Comparison of ENCODE assay signal across 8 mouse cellular contexts in genomic region chrX:166773408-166773854, GRCm38 (mm10).
A peak's percentile ranks its signal among the peaks of the same experiment; 100 is the strongest.
DNase-seq lines count a peak whose midpoint lies in the region; ATAC-seq and TF ChIP-seq lines count a peak whose summit lies in the region.
"Had no signal": no experiment of that assay in that cellular context is flagged by ENCODE, and none has a peak within 500 bp of the region (broad histone marks: within the 10 kb centered on the region; RNA-seq: fewer than 3 reads in every experiment).

No protein-coding gene starts in this region.

- no peaks in the 10 kb centered on the region for H3K36me3 ChIP-seq in lung, embryonic 15.5 days
- no peaks in the 10 kb centered on the region for H3K36me3 ChIP-seq in limb, embryonic 10.5 days
- H3K36me3 ChIP-seq: neural tube, embryonic 13.5 days had no signal

- DNase-seq in lung, adult 2 months: no peak
- peak; percentile 38 for DNase-seq in embryo, embryonic 11.5 days (ENCODE audit: low read depth, low spot score)
- DNase-seq in limb, embryonic 10.5 days (ENCODE audit: low spot score): peak; percentile 41
- DNase-seq in retina, embryonic 14.5 days (ENCODE audit: low spot score): peak; percentile 58
- DNase-seq in right cerebral cortex, adult 2 months (ENCODE audit: low spot score in 2 of 2): no peak
- DNase-seq in left cerebral cortex, adult 9 months (ENCODE audit: low spot score in 2 of 2): no peak

- H3K9ac ChIP-seq in lung, embryonic 15.5 days: no peak overlapping the region
- H3K9ac ChIP-seq: neural tube, embryonic 13.5 days had no signal

- no peak for TF ChIP-seq POLR2A in lung, adult 2 months (IDR thresholded peaks at IDR 0.05; ENCODE audit: borderline replicate concordance, extremely low read depth, low read depth, low read length)

- no peak for TF ChIP-seq CTCF in lung, adult 2 months (IDR thresholded peaks at IDR 0.05; ENCODE audit: insufficient read depth, low read length)

- no peaks in the 10 kb centered on the region for H3K9me3 ChIP-seq in lung, embryonic 15.5 days
- no peaks in the 10 kb centered on the region for H3K9me3 ChIP-seq in limb, embryonic 10.5 days (replicated peaks)
- H3K9me3 ChIP-seq: neural tube, embryonic 13.5 days had no signal

- peak; percentile 46; the same call in 1 of the 2 replicates for ATAC-seq in lung, embryonic 15.5 days (ENCODE audit: borderline replicate concordance, extremely low read depth, low FRiP score, low TSS enrichment)

- H3K4me3 ChIP-seq in lung, embryonic 15.5 days: no peak overlapping the region
- H3K4me3 ChIP-seq in lung, adult 2 months (replicated peaks; ENCODE audit: extremely low read depth, low read depth, low read length): no peak overlapping the region
- no peak overlapping the region for H3K4me3 ChIP-seq in limb, embryonic 10.5 days
- H3K4me3 ChIP-seq: neural tube, embryonic 13.5 days had no signal

- H3K27me3 ChIP-seq in lung, embryonic 15.5 days: no peaks in the 10 kb centered on the region; the same call in 1 of the 2 replicates
- peaks cover 97% of the 10 kb centered on the region for H3K27me3 ChIP-seq in limb, embryonic 10.5 days (ENCODE audit: low read depth, poor library complexity, severe bottlenecking)

- 0 out of 2 replicates have a peak, but pooled peaks cover 4% of the 10 kb centered on the region for H3K4me1 ChIP-seq in lung, embryonic 15.5 days
- no peaks in the 10 kb centered on the region for H3K4me1 ChIP-seq in lung, adult 2 months (ENCODE audit: control insufficient read depth, insufficient read depth, low read length)
- H3K4me1 ChIP-seq in limb, embryonic 10.5 days: peaks cover 9% of the 10 kb centered on the region

- no peak overlapping the region for H3K4me2 ChIP-seq in lung, embryonic 15.5 days
- H3K4me2 ChIP-seq: neural tube, embryonic 13.5 days had no signal

- 16% methylated on average over 6 of the region's 6 CpGs for WGBS in lung, embryonic 15.5 days
- 23% methylated on average over 6 of the region's 6 CpGs for WGBS in lung, adult 2 months
- WGBS in limb, embryonic 10.5 days: 13% methylated on average over 6 of the region's 6 CpGs

- H3K27ac ChIP-seq in lung, embryonic 15.5 days: no peak overlapping the region
- no peak overlapping the region for H3K27ac ChIP-seq in limb, embryonic 10.5 days
- H3K27ac ChIP-seq: neural tube, embryonic 13.5 days had no signal

Comparison
In these comparisons a context has a peak if more than half of its experiments do, and no peak if none do; other contexts are left out.
1. DNase-seq: peak in embryo, embryonic 11.5 days (single experiment), limb, embryonic 10.5 days (single experiment) and retina, embryonic 14.5 days (single experiment); none in lung, adult 2 months (single experiment), right cerebral cortex, adult 2 months (0 of 2) and left cerebral cortex, adult 9 months (0 of 2).